Mouse (Mus musculus) spleen, adult 2 months (tissue): ENCODE measurements around the gene Cadps2.

Experiments used
- CTCF ChIP-seq: fragments of 200-500 bp; IDR thresholded peaks from 2 replicates; pipeline ENCODE4 v1.5.1; 2011; ENCODE audit warnings: mild to moderate bottlenecking, inconsistent platforms; ENCODE audit not compliant: insufficient read depth, insufficient read length, insufficient replicate concordance; ENCODE audit errors: extremely low read depth
- POLR2A ChIP-seq: fragments of 200-500 bp; IDR thresholded peaks from 2 replicates; pipeline ENCODE4 v1.6.1; 2011; ENCODE audit warnings: low read depth, low read length, inconsistent platforms

GRCm38 (mm10) chr6:23360596-23360995, 478.6 kb downstream of the Cadps2 start:
- TF ChIP-seq POLR2A (no peak), CTCF (no peak)
